Comparison of ENCODE assay signal across 9 mouse cellular contexts in genomic region chr9:48559482-48560139, GRCm38 (mm10). TPM values are rescaled to one million over a fixed set of nuclear protein-coding genes. Genes with fewer than 3 reads are reported as not detected.
A peak's percentile ranks its signal among the peaks of the same experiment; 100 is the strongest.
DNase-seq lines count a peak whose midpoint lies in the region; ATAC-seq and TF ChIP-seq lines count a peak whose summit lies in the region.
"Had no signal": no experiment of that assay in that cellular context is flagged by ENCODE, and none has a peak within 500 bp of the region (broad histone marks: within the 10 kb centered on the region; RNA-seq: fewer than 3 reads in every experiment).

No protein-coding gene starts in this region.

- WGBS in neural tube, embryonic 13.5 days: 25% methylated on average over 4 of the region's 4 CpGs

- H3K9ac ChIP-seq in ES-E14 (ENCODE audit: insufficient read depth, low read depth, low read length, poor library complexity, severe bottlenecking): no peak overlapping the region
- H3K9ac ChIP-seq in neural tube, embryonic 13.5 days: 0 out of 2 replicates have a peak overlapping the region, but pooled peaks have one; percentile 34
- H3K9ac ChIP-seq: midbrain, embryonic 12.5 days had no signal

- H3K36me3 ChIP-seq in ES-E14 (ENCODE audit: control insufficient read depth, insufficient read depth, low read length, poor library complexity, severe bottlenecking): no peaks in the 10 kb centered on the region
- H3K36me3 ChIP-seq in neural tube, embryonic 13.5 days: no peaks in the 10 kb centered on the region
- H3K36me3 ChIP-seq: midbrain, embryonic 12.5 days had no signal

- H3K27ac ChIP-seq in ES-E14 (ENCODE audit: insufficient read depth, low read depth, low read length, poor library complexity, severe bottlenecking): no peak overlapping the region
- peak overlapping the region; percentile 51 for H3K27ac ChIP-seq in bone marrow macrophage, adult 2 months (ENCODE audit: insufficient read depth, low read depth, low read length)
- H3K27ac ChIP-seq in gastrocnemius, adult 2 months: no peak overlapping the region
- H3K27ac ChIP-seq in neural tube, embryonic 13.5 days (replicated peaks): no peak overlapping the region
- H3K27ac ChIP-seq: midbrain, embryonic 12.5 days had no signal

- in situ Hi-C loops in ES-E14 (cut with MboI; ENCODE audit: low sequenced_read_pairs in 2 of 2, unreplicated experiment in 2 of 2): no loop called here

- TF ChIP-seq CTCF in bone marrow macrophage, adult 2 months (IDR thresholded peaks at IDR 0.05; ENCODE audit: low read depth, low read length): no peak
- TF ChIP-seq CTCF in gastrocnemius, adult 2 months (IDR thresholded peaks at IDR 0.05): peak; percentile 73

- peak; percentile 48 for DNase-seq in kidney, adult 18-20 months
- DNase-seq in kidney, adult 11 months: no peak
- no peak for DNase-seq in ES-E14 (ENCODE audit: low read depth, low spot score)
- DNase-seq in gastrocnemius, adult 2 months: peak; percentile 39
- DNase-seq in left cerebral cortex, adult 8-10 months (ENCODE audit: low spot score in 2 of 2): peak; percentile 7 to 31
- DNase-seq in thymus, postnatal 14 days: peak; percentile 57

- no peak overlapping the region for H3K4me2 ChIP-seq in neural tube, embryonic 13.5 days
- H3K4me2 ChIP-seq: midbrain, embryonic 12.5 days had no signal

- intact Hi-C loops in gastrocnemius, adult 2 months (cut with DNase I): loop anchor here (5.0 kb wide), 1 partner anchor 92 kb away; no protein-coding TSS in a partner anchor

- no peak overlapping the region for H3K4me3 ChIP-seq in ES-E14 (ENCODE audit: insufficient read depth in 1 of 2, low read depth in 1 of 2, low read length in 2 of 2, poor library complexity in 1 of 2, severe bottlenecking in 1 of 2)
- H3K4me3 ChIP-seq in bone marrow macrophage, adult 2 months (ENCODE audit: insufficient read depth, low read length): no peak overlapping the region
- H3K4me3 ChIP-seq in gastrocnemius, adult 2 months: no peak overlapping the region
- H3K4me3 ChIP-seq in neural tube, embryonic 13.5 days: no peak overlapping the region
- H3K4me3 ChIP-seq: midbrain, embryonic 12.5 days had no signal

- ATAC-seq in neural tube, embryonic 13.5 days (ENCODE audit: low read depth): no peak

- no peaks in the 10 kb centered on the region for H3K9me3 ChIP-seq in ES-E14 (ENCODE audit: control insufficient read depth, insufficient read depth, low read depth, low read length)
- no peaks in the 10 kb centered on the region for H3K9me3 ChIP-seq in neural tube, embryonic 13.5 days
- H3K9me3 ChIP-seq: midbrain, embryonic 12.5 days had no signal

- H3K27me3 ChIP-seq in neural tube, embryonic 13.5 days: no peaks in the 10 kb centered on the region
- H3K27me3 ChIP-seq: midbrain, embryonic 12.5 days had no signal

- TF ChIP-seq POLR2A in bone marrow macrophage, adult 2 months (IDR thresholded peaks at IDR 0.05; ENCODE audit: borderline replicate concordance, low read depth, low read length): no peak

- H3K4me1 ChIP-seq in ES-E14 (ENCODE audit: control insufficient read depth in 2 of 2, insufficient read depth in 2 of 2, low read length in 2 of 2, poor library complexity in 1 of 2): no peaks in the 10 kb centered on the region
- H3K4me1 ChIP-seq in bone marrow macrophage, adult 2 months (ENCODE audit: control insufficient read depth, insufficient read depth, low read length): peaks cover 16% of the 10 kb centered on the region
- H3K4me1 ChIP-seq in neural tube, embryonic 13.5 days (replicated peaks): no peaks in the 10 kb centered on the region
- H3K4me1 ChIP-seq: midbrain, embryonic 12.5 days had no signal

TF ChIP-seq in ES-E14, 5 proteins besides CTCF, POLR2A, EP300 and RAD21:
- TF ChIP-seq HCFC1 (IDR thresholded peaks at IDR 0.05; ENCODE audit: borderline replicate concordance, insufficient read depth, low read length) (no peak), ZC3H11A (IDR thresholded peaks at IDR 0.05; ENCODE audit: borderline replicate concordance, low read depth, low read length) (peak; percentile 53; the same call in 1 of the 2 replicates), MAFK (IDR thresholded peaks at IDR 0.05; ENCODE audit: insufficient read depth, low read depth, low read length) (no peak)

RNA-seq across cellular contexts. Expression of gene Nnmt, which starts 45.3 kb away (rescaled TPM):
- total RNA-seq in ES-E14 (2012; rRNA removed): 0.31 TPM in 1 of 2 replicates, not detected in the other
- 0.80 TPM in 1 of 2 replicates, not detected in the other for polyA plus RNA-seq in bone marrow macrophage, adult 2 months (2012; ENCODE audit: insufficient read depth, insufficient read length, missing spikeins)
- 1 to 10 TPM; 1.5 to 3.0 TPM for total RNA-seq in gastrocnemius, adult 2 months (2021)
- total RNA-seq in left cerebral cortex, adult 8-10 months (2022): under 1 TPM in 3 of 4 experiments, not detected in 1; 0.46 to 0.87 (median 0.82) TPM
- polyA plus RNA-seq in neural tube, embryonic 13.5 days (2015; fragmentation: Nextera tagmentation; extraction: Ambion mirVana): 0.75 and 1.6 TPM in 2 replicates

Comparison
In these comparisons a context has a peak if more than half of its experiments do, and no peak if none do; other contexts are left out.
1. DNase-seq: peak in kidney, adult 18-20 months (single experiment), gastrocnemius, adult 2 months (single experiment), left cerebral cortex, adult 8-10 months (2 of 2) and thymus, postnatal 14 days (single experiment); none in kidney, adult 11 months (single experiment) and ES-E14 (single experiment).